Mouse (Mus musculus): ENCODE data around the gene Rif1. TPM values are rescaled to one million over a fixed set of nuclear protein-coding genes. Genes with fewer than 3 reads are reported as not detected.
A peak's percentile ranks its signal among the peaks of the same experiment; 100 is the strongest.

Rif1 gene
- 60.0 and 65.2 TPM in 2 replicates for polyA plus RNA-seq (2014; fragmentation: Nextera tagmentation; extraction: Ambion mirVana)

GRCm38 (mm10) chr2:52072491-52073140, at the start of gene Rif1:
TSS of gene Rif1 (plus strand) at chr2:52072832.
- peak; percentile 93 for DNase-seq (ENCODE audit: low spot score)
- Histone ChIP-seq H3K9me3 (ENCODE audit: control insufficient read depth, low read length) (no peaks in the 10 kb centered on the region), H3K27me3 (ENCODE audit: control insufficient read depth, insufficient read depth, low read length) (no peaks in the 10 kb centered on the region), H3K4me3 (ENCODE audit: low read depth, low read length) (peak within 1 kb of the TSS; percentile 86), H3K4me2 (ENCODE audit: low read depth, severe bottlenecking) (peak within 1 kb of the TSS; percentile 61), H3K36me3 (ENCODE audit: control insufficient read depth, insufficient read depth, low read length) (peaks cover 10% of the 10 kb centered on the region; the same call in 1 of the 2 replicates), H3K9ac (ENCODE audit: low read length) (peak within 1 kb of the TSS; percentile 97), H3K27ac (replicated peaks; ENCODE audit: low read depth, low read length) (peak within 1 kb of the TSS; percentile 91), H3K4me1 (ENCODE audit: control insufficient read depth, insufficient read depth, low read length) (0 out of 2 replicates have a peak, but pooled peaks cover 3% of the 10 kb centered on the region)
- ATAC-seq (ENCODE audit: insufficient number of reproducible peaks, low FRiP score, low TSS enrichment, low read depth) = peak; percentile 93
- WGBS = 0% methylated on average over 46 of the region's 72 CpGs

- DNase-seq (ENCODE audit: low spot score) = no peak
- H3K4me3 ChIP-seq (ENCODE audit: low read depth, low read length) = no peak overlapping the region
- H3K27ac ChIP-seq (replicated peaks; ENCODE audit: low read depth, low read length) = no peak overlapping the region
- H3K9me3 ChIP-seq (ENCODE audit: control insufficient read depth, low read length) = no peaks in the 10 kb centered on the region
- no peaks in the 10 kb centered on the region for H3K4me1 ChIP-seq (ENCODE audit: control insufficient read depth, insufficient read depth, low read length)
- no peaks in the 10 kb centered on the region for H3K36me3 ChIP-seq (ENCODE audit: control insufficient read depth, insufficient read depth, low read length)
- H3K27me3 ChIP-seq (ENCODE audit: control insufficient read depth, insufficient read depth, low read length) = no peaks in the 10 kb centered on the region
- no peak overlapping the region for H3K9ac ChIP-seq (ENCODE audit: low read length)
- no peak for ATAC-seq (ENCODE audit: insufficient number of reproducible peaks, low FRiP score, low TSS enrichment, low read depth)
- 84% methylated on average over 4 of the region's 4 CpGs for WGBS
- no peak overlapping the region for H3K4me2 ChIP-seq (ENCODE audit: low read depth, severe bottlenecking)
Measured at GRCm38 (mm10) chr2:52027061-52027460, 45.6 kb upstream of the Rif1 start.

GRCm38 (mm10) chr2:52029426-52029825, 43.2 kb upstream of the Rif1 start:
- 83% methylated on average over 3 of the region's 3 CpGs for WGBS
- DNase-seq (ENCODE audit: low spot score) = no peak

GRCm38 (mm10) chr2:52031491-52031890, 41.1 kb upstream of the Rif1 start:
- no peaks in the 10 kb centered on the region for H3K27me3 ChIP-seq (ENCODE audit: control insufficient read depth, insufficient read depth, low read length)
- no peaks in the 10 kb centered on the region for H3K9me3 ChIP-seq (ENCODE audit: control insufficient read depth, low read length)
- H3K9ac ChIP-seq (ENCODE audit: low read length) = no peak overlapping the region
- H3K4me3 ChIP-seq (ENCODE audit: low read depth, low read length) = no peak overlapping the region
- no peak for DNase-seq (ENCODE audit: low spot score)
- H3K4me1 ChIP-seq (ENCODE audit: control insufficient read depth, insufficient read depth, low read length) = no peaks in the 10 kb centered on the region
- H3K4me2 ChIP-seq (ENCODE audit: low read depth, severe bottlenecking) = no peak overlapping the region
- ATAC-seq (ENCODE audit: insufficient number of reproducible peaks, low FRiP score, low TSS enrichment, low read depth) = no peak
- no peak overlapping the region for H3K27ac ChIP-seq (replicated peaks; ENCODE audit: low read depth, low read length)
- H3K36me3 ChIP-seq (ENCODE audit: control insufficient read depth, insufficient read depth, low read length) = no peaks in the 10 kb centered on the region
- WGBS = 81% methylated on average over 4 of the region's 4 CpGs

More at GRCm38 (mm10) chr2:52029426-52029825, 43.2 kb upstream of the Rif1 start:
- H3K27me3 ChIP-seq (ENCODE audit: control insufficient read depth, insufficient read depth, low read length) = no peaks in the 10 kb centered on the region
- H3K4me3 ChIP-seq (ENCODE audit: low read depth, low read length) = no peak overlapping the region
- H3K4me1 ChIP-seq (ENCODE audit: control insufficient read depth, insufficient read depth, low read length) = no peaks in the 10 kb centered on the region
- H3K36me3 ChIP-seq (ENCODE audit: control insufficient read depth, insufficient read depth, low read length) = no peaks in the 10 kb centered on the region
- no peaks in the 10 kb centered on the region for H3K9me3 ChIP-seq (ENCODE audit: control insufficient read depth, low read length)
- H3K4me2 ChIP-seq (ENCODE audit: low read depth, severe bottlenecking) = no peak overlapping the region
- H3K9ac ChIP-seq (ENCODE audit: low read length) = no peak overlapping the region
- H3K27ac ChIP-seq (replicated peaks; ENCODE audit: low read depth, low read length) = no peak overlapping the region
- ATAC-seq (ENCODE audit: insufficient number of reproducible peaks, low FRiP score, low TSS enrichment, low read depth) = no peak

GRCm38 (mm10) chr2:52034601-52035000, 38.0 kb upstream of the Rif1 start:
- ATAC-seq (ENCODE audit: insufficient number of reproducible peaks, low FRiP score, low TSS enrichment, low read depth) (no peak), DNase-seq (ENCODE audit: low spot score) (no peak)
- H3K36me3 ChIP-seq (ENCODE audit: control insufficient read depth, insufficient read depth, low read length) = no peaks in the 10 kb centered on the region
- H3K27me3 ChIP-seq (ENCODE audit: control insufficient read depth, insufficient read depth, low read length) = no peaks in the 10 kb centered on the region
- 92% methylated on average over 4 of the region's 4 CpGs for WGBS
- H3K4me1 ChIP-seq (ENCODE audit: control insufficient read depth, insufficient read depth, low read length) = peaks cover 3% of the 10 kb centered on the region
- no peak overlapping the region for H3K4me3 ChIP-seq (ENCODE audit: low read depth, low read length)
- no peak overlapping the region for H3K27ac ChIP-seq (replicated peaks; ENCODE audit: low read depth, low read length)
- H3K4me2 ChIP-seq (ENCODE audit: low read depth, severe bottlenecking) = no peak overlapping the region
- H3K9ac ChIP-seq (ENCODE audit: low read length) = no peak overlapping the region
- H3K9me3 ChIP-seq (ENCODE audit: control insufficient read depth, low read length) = no peaks in the 10 kb centered on the region

DNA sequence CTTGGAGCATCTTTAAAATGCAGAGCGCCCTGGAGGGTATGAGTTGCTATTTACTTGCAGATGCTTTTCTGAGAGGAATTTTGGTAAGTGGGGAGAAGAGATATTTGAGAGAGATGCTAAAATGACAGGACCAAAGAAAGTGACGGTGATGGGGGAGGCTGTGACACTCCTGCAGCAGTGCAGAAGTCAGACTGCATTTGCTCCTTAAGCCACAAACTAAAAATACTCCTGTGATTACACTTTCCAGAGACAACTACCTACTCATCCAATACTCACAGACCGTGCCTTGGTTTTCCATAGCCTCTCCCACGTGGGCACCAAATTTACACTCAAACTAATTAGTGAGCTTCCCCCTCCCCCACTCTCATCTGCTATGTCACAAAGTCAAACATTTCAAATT, 37.5 kb upstream of the Rif1 start:
- H3K9ac ChIP-seq (ENCODE audit: low read length) = no peak overlapping the region
- H3K9me3 ChIP-seq (ENCODE audit: control insufficient read depth, low read length) = no peaks in the 10 kb centered on the region
- no peaks in the 10 kb centered on the region for H3K27me3 ChIP-seq (ENCODE audit: control insufficient read depth, insufficient read depth, low read length)
- H3K4me2 ChIP-seq (ENCODE audit: low read depth, severe bottlenecking) = no peak overlapping the region
- no peak for ATAC-seq (ENCODE audit: insufficient number of reproducible peaks, low FRiP score, low TSS enrichment, low read depth)
- H3K27ac ChIP-seq (replicated peaks; ENCODE audit: low read depth, low read length) = no peak overlapping the region
- no peaks in the 10 kb centered on the region for H3K36me3 ChIP-seq (ENCODE audit: control insufficient read depth, insufficient read depth, low read length)
- H3K4me1 ChIP-seq (ENCODE audit: control insufficient read depth, insufficient read depth, low read length) = peaks cover 3% of the 10 kb centered on the region
- 75% methylated on average over 4 of the region's 4 CpGs for WGBS
- no peak overlapping the region for H3K4me3 ChIP-seq (ENCODE audit: low read depth, low read length)
- no peak for DNase-seq (ENCODE audit: low spot score)

- Histone ChIP-seq H3K27me3 (ENCODE audit: control insufficient read depth, insufficient read depth, low read length) (no peaks in the 10 kb centered on the region), H3K36me3 (ENCODE audit: control insufficient read depth, insufficient read depth, low read length) (no peaks in the 10 kb centered on the region), H3K4me1 (ENCODE audit: control insufficient read depth, insufficient read depth, low read length) (peaks cover 3% of the 10 kb centered on the region), H3K9ac (ENCODE audit: low read length) (no peak overlapping the region), H3K9me3 (ENCODE audit: control insufficient read depth, low read length) (no peaks in the 10 kb centered on the region), H3K4me3 (ENCODE audit: low read depth, low read length) (peak overlapping the region; percentile 43; the same call in 1 of the 2 replicates), H3K27ac (replicated peaks; ENCODE audit: low read depth, low read length) (no peak overlapping the region), H3K4me2 (ENCODE audit: low read depth, severe bottlenecking) (peak overlapping the region; percentile 61)
- DNase-seq (ENCODE audit: low spot score) = peak; percentile 29
- no peak for ATAC-seq (ENCODE audit: insufficient number of reproducible peaks, low FRiP score, low TSS enrichment, low read depth)
- 42% methylated on average over 9 of the region's 11 CpGs for WGBS
Measured at GRCm38 (mm10) chr2:52036929-52037595, 35.6 kb upstream of the Rif1 start.

DNA sequence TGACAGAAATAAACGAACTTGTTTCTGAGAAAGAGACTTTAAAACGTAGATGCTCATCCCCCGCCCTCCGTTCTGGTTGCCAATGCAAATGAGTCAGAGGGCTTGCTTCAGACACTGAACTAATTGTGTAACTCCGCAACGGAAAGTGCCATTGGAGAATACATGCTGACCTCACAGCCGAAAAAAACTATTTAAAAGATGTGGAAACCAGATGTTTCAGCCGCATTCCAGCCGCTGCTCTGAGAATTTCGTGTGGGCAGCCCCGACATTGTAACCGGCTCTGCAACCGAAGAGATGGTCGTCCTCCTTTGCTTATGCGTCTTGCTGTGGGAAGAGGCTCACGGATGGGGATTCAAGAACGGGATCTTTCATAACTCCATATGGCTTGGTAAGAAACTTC, 34.8 kb upstream of the Rif1 start, which contains the start of gene Tnfaip6:
Tnfaip6 (plus strand) TSS at position 128 of the 400 bp plus-strand sequence.
- Histone ChIP-seq H3K9ac (ENCODE audit: low read length) (peak within 1 kb of the TSS; percentile 69), H3K9me3 (ENCODE audit: control insufficient read depth, low read length) (no peaks in the 10 kb centered on the region), H3K4me3 (ENCODE audit: low read depth, low read length) (peak within 1 kb of the TSS; percentile 43), H3K27ac (replicated peaks; ENCODE audit: low read depth, low read length) (peak within 1 kb of the TSS; percentile 36), H3K4me1 (ENCODE audit: control insufficient read depth, insufficient read depth, low read length) (peaks cover 3% of the 10 kb centered on the region), H3K27me3 (ENCODE audit: control insufficient read depth, insufficient read depth, low read length) (no peaks in the 10 kb centered on the region), H3K36me3 (ENCODE audit: control insufficient read depth, insufficient read depth, low read length) (no peaks in the 10 kb centered on the region), H3K4me2 (ENCODE audit: low read depth, severe bottlenecking) (peak within 1 kb of the TSS; percentile 61)
- DNase-seq (ENCODE audit: low spot score) (peak; percentile 80), ATAC-seq (ENCODE audit: insufficient number of reproducible peaks, low FRiP score, low TSS enrichment, low read depth) (peak; percentile 80)
- WGBS = under 1% methylated on average over 17 of the region's 17 CpGs
